Mouse (Mus musculus): ENCODE measurements around the gene Olfr393. TPM values are rescaled to one million over a fixed set of nuclear protein-coding genes. Genes with fewer than 3 reads are reported as not detected.

The Olfr393 gene
- not detected in 2 replicates for polyA plus RNA-seq (2015; fragmentation: Nextera tagmentation; extraction: Ambion mirVana)

GRCm38 (mm10) chr11:73851354-73851753 lies at the start of gene Olfr393:
Olfr393 (minus strand) TSS chr11:73851454.
- no peaks in the 10 kb centered on the region for H3K36me3 ChIP-seq
- no peak within 1 kb of the TSS for H3K9ac ChIP-seq
- no peak within 1 kb of the TSS for H3K4me3 ChIP-seq
- no peaks in the 10 kb centered on the region for H3K4me1 ChIP-seq
- H3K27ac ChIP-seq: no peak within 1 kb of the TSS
- no peaks in the 10 kb centered on the region for H3K27me3 ChIP-seq
- no peak within 1 kb of the TSS for H3K4me2 ChIP-seq (replicated peaks)
- no peak for ATAC-seq (ENCODE audit: low FRiP score, low read depth)
- peaks cover 4% of the 10 kb centered on the region; the same call in 1 of the 2 replicates for H3K9me3 ChIP-seq

- H3K9ac ChIP-seq: no peak within 1 kb of the TSS
- no peak for ATAC-seq (ENCODE audit: low FRiP score, low read depth)
- H3K9me3 ChIP-seq: 0 out of 2 replicates have a peak, but pooled peaks cover 4% of the 10 kb centered on the region
- no peak within 1 kb of the TSS for H3K4me2 ChIP-seq (replicated peaks)
- H3K4me3 ChIP-seq: no peak within 1 kb of the TSS
- H3K27me3 ChIP-seq: no peaks in the 10 kb centered on the region
- H3K4me1 ChIP-seq: no peaks in the 10 kb centered on the region
- WGBS: 81% methylated on average over 1 of the region's 1 CpGs
- H3K27ac ChIP-seq: no peak within 1 kb of the TSS
- H3K36me3 ChIP-seq: no peaks in the 10 kb centered on the region
These were observed 39.4 kb upstream of the Olfr393 start, which contains the start of gene Olfr394 for GRCm38 (mm10) chr11:73890671-73891070. Olfr394 (minus strand) TSS chr11:73890771.

GRCm38 (mm10) chr11:73816949-73817348 lies 34.3 kb downstream of the Olfr393 start, which contains the start of gene Olfr392:
Olfr392 (minus strand) TSS chr11:73817049.
- Histone ChIP-seq H3K9ac (no peak within 1 kb of the TSS), H3K4me3 (no peak within 1 kb of the TSS), H3K4me2 (replicated peaks) (no peak within 1 kb of the TSS), H3K9me3 (0 out of 2 replicates have a peak, but pooled peaks cover 5% of the 10 kb centered on the region), H3K36me3 (no peaks in the 10 kb centered on the region), H3K27ac (no peak within 1 kb of the TSS), H3K27me3 (no peaks in the 10 kb centered on the region), H3K4me1 (no peaks in the 10 kb centered on the region)
- WGBS: 81% methylated on average over 1 of the region's 1 CpGs
- ATAC-seq (ENCODE audit: low FRiP score, low read depth): no peak

GRCm38 (mm10) chr11:73802952-73803351 lies 48.3 kb downstream of the Olfr393 start, which contains the start of gene Olfr391-ps:
Olfr391-ps (minus strand) TSS chr11:73803052.
- Histone ChIP-seq H3K9me3 (no peaks in the 10 kb centered on the region; the same call in 1 of the 2 replicates), H3K4me3 (no peak within 1 kb of the TSS), H3K27ac (no peak within 1 kb of the TSS), H3K4me2 (replicated peaks) (no peak within 1 kb of the TSS), H3K4me1 (no peaks in the 10 kb centered on the region), H3K27me3 (no peaks in the 10 kb centered on the region), H3K36me3 (no peaks in the 10 kb centered on the region), H3K9ac (no peak within 1 kb of the TSS)
- no peak for ATAC-seq (ENCODE audit: low FRiP score, low read depth)
- WGBS: 19% methylated on average over 1 of the region's 1 CpGs

Other genes starting within 250 kb of the Olfr393 start
- gene Zfp735, start 162.7 kb downstream of the Olfr393 start, polyA plus RNA-seq (2015; fragmentation: Nextera tagmentation; extraction: Ambion mirVana): not detected in 2 replicates
- not detected in 2 replicates for gene Olfr389, start 70.7 kb downstream of the Olfr393 start, polyA plus RNA-seq (2015; fragmentation: Nextera tagmentation; extraction: Ambion mirVana)
- gene Olfr390, start 68.5 kb downstream of the Olfr393 start, polyA plus RNA-seq (2015; fragmentation: Nextera tagmentation; extraction: Ambion mirVana): not detected in 2 replicates
- not detected in 2 replicates for gene Olfr391-ps, start 48.4 kb downstream of the Olfr393 start, polyA plus RNA-seq (2015; fragmentation: Nextera tagmentation; extraction: Ambion mirVana)
- gene Olfr392, start 34.4 kb downstream of the Olfr393 start, polyA plus RNA-seq (2015; fragmentation: Nextera tagmentation; extraction: Ambion mirVana): not detected in 2 replicates
- not detected in 2 replicates for gene Olfr394, start 39.3 kb upstream of the Olfr393 start, polyA plus RNA-seq (2015; fragmentation: Nextera tagmentation; extraction: Ambion mirVana)
- gene Olfr395, start 57.8 kb upstream of the Olfr393 start, polyA plus RNA-seq (2015; fragmentation: Nextera tagmentation; extraction: Ambion mirVana): not detected in 2 replicates
- not detected in 2 replicates for gene Olfr23, start 85.2 kb upstream of the Olfr393 start, polyA plus RNA-seq (2015; fragmentation: Nextera tagmentation; extraction: Ambion mirVana)
- gene Olfr397, start 109.4 kb upstream of the Olfr393 start, polyA plus RNA-seq (2015; fragmentation: Nextera tagmentation; extraction: Ambion mirVana): not detected in 2 replicates
- gene Olfr398, start 139.0 kb upstream of the Olfr393 start, polyA plus RNA-seq (2015; fragmentation: Nextera tagmentation; extraction: Ambion mirVana): not detected in 2 replicates
- not detected in 2 replicates for gene Olfr139, start 205.1 kb upstream of the Olfr393 start, polyA plus RNA-seq (2015; fragmentation: Nextera tagmentation; extraction: Ambion mirVana)
- not detected in 2 replicates for gene Olfr399, start 205.2 kb upstream of the Olfr393 start, polyA plus RNA-seq (2015; fragmentation: Nextera tagmentation; extraction: Ambion mirVana)
- not detected in 2 replicates for gene Zfp616, start 218.5 kb upstream of the Olfr393 start, polyA plus RNA-seq (2015; fragmentation: Nextera tagmentation; extraction: Ambion mirVana)